Mouse (Mus musculus): ENCODE measurements around the gene Dusp3. TPM values are rescaled to one million over a fixed set of nuclear protein-coding genes. Genes with fewer than 3 reads are reported as not detected.
"Not testable (repeated sequence)": the region's sequence is repeated elsewhere in the genome, so short reads cannot be mapped to it uniquely, and the experiment has no call there.

Dusp3 gene
- polyA plus RNA-seq, 2 experiments from 2014 or later = 1.6 to 1.7 TPM

DNA sequence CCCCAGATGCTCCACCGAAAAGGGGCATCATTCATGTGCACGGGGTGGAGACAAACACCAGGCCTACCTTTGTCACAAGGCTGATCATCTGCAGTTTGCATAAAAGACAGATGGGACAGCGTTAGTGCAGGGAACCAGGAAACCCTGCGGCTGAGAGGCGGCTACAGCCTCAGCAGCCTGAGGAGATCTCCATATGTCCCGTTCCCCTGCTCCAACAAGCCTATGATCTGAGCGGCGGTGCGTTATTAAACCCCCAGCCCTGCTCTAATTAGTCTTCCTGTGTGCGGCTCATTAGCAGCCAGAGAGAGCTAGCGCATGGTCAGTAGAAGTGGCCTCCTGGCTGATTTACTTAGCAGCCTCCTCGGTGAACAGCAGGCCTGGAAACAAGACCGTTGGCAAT is 23.3 kb upstream of the Dusp3 start:
- ATAC-seq = no peak

DNA sequence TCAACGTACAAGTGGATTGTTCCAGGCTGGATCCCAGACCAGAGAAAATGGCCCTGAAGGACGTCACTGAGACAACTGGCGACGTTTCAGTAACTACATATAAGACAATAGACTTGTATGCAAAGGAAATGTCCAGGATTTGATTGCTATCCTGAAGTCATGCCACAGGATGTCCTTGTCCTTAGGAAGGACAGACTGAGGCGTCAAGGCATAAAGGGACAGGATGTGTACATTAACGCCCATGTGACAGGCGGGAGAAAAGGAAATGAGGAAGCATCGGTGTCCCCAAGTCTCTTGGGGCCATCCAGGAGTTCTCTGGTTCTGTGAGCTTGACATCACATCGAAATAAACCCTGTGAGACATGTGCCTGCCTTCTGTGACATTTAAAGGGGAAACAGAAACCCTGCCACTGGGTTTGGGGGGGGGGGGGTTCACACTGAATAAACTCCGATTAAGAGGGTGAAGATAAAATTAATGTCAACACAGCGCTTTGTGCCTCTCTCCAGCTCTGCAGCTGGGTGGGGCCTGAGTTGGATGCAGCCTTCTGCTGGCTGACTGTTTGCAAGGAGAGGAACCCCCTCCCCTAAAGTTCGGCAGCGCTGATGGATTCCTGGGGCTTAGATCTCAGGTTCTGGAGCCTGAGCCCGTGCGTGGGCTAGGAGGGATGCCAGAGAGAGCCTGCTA is 22.3 kb upstream of the Dusp3 start:
- no peak for ATAC-seq

DNA sequence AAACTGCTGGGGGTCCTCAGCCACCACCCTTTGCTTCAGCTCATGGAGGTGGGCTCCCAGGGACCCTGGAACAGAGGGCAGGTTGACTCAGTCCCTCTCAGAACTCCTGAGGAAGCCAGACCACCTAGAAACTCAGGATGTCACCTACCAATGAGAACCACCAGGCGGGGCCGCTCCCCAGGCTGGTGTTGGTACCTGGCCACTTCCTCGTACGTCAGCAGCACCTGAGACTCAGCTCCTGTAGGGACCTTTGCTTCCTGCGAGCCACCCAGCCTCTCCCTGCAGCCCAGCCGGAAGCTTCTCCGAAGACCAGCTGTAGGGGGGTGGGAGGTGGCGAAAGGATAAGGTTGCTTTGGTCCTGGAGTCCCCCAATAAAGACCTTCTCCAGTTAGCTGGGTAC is 21.6 kb upstream of the Dusp3 start:
- ATAC-seq = no peak

DNA sequence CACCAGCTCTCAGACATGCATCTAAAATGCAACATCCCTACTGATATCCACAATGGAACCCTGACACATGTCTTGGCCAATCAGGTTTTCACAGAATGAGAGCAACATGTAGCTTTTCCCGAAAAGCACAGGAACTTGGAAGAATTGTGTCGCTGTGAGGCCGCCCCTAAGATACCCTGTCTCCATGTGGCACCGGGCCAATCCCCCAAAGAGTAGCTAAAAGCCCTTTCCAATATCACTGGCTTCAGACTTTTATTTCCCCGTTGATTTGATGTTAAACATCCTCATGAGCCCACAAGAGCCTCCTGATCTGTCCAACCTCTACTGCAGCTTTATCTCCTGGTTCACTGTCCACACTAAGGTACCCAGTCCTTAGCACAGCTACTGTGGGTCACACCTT is 19.9 kb upstream of the Dusp3 start:
- no peak for ATAC-seq

DNA sequence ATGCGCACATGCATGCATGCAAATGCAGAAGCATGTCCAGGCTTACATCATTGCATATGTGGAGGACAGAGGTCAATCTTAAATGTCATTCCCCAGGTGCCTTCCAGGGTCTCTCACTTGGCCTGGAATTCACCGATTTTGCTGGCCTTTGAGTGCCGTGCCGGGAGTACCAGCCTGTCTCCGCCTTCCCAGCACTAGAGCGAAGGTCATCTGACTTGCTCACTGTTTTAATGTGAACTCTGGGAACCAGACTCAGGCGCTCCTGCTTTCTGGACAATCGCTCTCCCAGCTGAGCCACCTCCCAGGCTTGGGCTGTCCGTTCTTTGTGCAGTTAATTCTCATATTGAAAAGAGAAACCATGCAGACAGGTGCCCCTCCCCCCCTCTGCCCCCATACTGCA is 19.5 kb upstream of the Dusp3 start:
- no peak for ATAC-seq

DNA sequence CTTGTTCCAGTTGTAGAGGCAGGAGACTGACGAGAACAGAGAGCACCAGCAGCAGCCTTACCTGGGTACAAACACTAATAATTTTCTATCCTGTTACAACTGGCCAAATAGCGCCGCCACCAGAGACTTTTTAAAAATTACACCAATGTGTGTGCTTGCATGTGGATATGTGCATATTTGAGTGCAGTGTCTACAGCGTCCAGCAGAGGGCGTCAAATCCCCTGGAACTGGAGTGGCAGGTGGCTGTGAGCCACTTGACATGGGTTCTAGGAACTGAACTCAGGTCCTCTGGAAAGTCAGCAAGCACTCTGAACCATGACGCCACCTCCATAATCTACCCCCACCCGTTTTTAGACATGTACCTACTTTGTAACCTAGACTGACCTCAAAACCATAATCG is 17.4 kb upstream of the Dusp3 start:
- ATAC-seq = no peak

DNA sequence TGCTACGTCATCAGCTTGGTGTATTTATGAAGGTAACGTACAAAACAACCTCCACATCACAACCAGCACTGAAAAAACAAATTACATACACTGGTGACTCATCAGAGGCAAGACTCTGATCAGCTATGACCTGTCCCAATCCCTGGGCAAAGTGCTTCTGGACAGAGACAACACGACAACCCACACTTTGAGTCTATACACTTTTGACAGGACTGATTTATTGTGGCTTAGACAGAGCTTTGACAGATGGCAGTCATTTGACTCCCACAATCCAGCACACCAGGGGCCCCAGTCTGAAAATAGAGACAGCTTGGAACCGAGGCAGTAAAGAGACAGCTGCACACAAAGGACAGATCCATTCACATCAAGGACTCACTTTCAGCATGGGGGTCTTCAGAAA is 12.7 kb upstream of the Dusp3 start:
- ATAC-seq = no peak

DNA sequence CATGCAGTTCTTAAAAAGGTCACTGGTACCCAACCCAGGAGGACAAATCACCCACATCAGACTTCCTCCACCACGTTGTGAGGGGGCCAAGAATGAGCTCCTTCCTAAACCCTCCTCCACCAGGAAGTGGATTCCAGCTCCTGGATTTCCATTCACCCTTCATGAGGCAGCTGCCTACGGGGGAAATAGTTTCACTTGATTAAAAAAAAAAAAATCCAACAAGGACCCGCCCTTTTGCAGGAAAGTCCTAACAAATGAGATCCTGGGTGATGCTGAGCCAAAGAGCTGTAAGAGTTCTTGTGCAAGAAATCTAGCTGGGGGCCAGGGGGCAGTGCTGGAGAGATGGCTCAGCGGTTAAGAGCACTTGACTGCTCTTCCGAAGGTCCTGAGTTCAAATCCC is 11.4 kb upstream of the Dusp3 start:
- no peak for ATAC-seq

DNA sequence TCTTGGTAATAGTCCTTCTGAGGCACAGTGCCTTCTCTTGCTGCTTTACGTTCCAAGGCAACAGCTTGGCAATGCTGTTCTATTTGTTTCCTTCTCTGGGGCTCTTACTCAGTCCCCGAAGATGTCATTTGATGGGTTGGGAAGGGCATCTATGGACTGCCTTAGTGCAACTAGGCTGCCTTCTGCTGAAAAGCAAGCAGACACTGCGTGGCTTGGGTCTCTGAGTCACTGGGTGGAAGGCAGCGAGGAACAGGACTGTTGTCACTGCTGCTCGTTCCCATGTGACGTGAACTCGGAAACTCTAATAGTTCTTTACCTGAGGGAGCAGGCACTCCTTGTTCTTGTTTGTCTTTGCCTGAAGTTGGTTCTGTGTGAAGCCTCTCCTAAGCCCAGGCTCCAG is 9.1 kb upstream of the Dusp3 start:
- ATAC-seq = no peak

DNA sequence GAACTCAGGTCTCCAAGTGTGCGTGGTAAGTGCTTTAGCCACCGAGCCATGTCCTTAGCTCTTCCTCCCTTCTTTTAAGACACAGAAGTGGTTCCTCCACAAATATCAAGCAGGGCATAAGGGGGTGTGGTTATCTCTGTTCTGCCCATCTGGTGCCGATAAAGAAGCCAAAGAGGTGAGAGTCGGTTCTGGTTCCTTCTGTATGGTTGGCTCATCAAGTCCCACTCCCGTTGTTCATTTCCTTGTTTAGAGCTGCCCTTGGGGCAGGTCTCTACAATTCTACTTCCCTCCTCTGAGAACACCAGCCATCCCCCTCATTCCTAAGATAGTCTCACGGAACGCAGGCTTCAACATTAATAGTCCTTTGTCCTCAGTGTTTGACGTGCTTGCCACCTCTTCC is 7.3 kb upstream of the Dusp3 start:
- no peak for ATAC-seq

DNA sequence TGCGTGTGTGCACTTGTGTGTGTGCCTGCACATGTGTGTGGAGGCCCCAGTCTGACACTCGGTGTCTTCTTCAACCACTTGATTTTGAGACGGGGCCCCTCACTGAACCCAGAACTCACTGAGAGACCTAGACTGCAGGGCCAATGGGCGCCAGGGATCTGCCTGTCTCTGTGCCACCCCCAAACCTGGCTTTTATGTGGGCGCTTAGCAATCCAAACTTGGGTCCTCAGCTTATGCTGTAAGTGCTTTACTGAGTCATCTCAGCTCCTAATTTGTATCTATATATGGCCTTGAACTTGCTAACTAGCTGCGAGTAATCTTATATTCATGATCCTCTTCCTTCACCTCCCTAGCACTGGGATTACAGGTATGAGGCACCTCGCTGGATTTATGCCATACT is 5.6 kb upstream of the Dusp3 start:
- no peak for ATAC-seq

DNA sequence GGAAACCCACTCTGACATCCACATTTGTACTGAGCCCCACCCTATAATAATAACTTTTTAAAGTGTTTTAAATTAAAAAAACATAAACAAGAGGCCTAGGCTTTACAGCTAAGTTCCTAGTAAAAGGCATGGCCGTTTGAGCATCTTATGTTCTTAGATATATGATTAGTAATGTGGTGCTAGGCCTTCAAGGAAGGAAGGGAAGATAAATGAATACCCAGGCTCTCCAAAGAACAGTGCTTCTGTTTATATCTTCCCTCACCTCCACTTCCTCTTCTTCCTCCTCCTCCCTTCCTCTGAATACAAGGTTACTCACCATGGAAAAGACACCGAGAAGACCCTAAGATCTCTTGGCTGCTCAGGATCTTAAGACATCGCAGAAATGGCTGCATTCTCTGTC is 5.0 kb upstream of the Dusp3 start:
- ATAC-seq = no peak

DNA sequence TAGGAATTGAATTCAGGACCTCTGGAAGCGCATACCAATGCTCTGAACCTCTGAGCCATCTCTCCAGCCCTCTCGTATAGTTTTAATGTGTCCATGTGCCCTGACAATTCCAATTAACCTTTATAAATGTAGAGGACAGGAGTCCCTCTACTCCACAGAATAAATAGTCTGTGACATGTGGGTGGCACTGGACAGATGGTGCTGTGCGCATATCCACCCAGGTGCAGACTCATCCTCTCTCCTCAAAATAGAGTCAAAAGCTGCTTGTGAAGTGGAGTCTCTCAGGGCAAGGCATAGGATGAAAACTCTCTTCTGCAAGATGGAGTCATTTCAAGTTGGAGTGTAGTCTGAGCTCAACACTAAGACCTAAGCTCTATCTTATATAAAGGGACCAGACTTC is 3.4 kb upstream of the Dusp3 start:
- ATAC-seq = no peak

DNA sequence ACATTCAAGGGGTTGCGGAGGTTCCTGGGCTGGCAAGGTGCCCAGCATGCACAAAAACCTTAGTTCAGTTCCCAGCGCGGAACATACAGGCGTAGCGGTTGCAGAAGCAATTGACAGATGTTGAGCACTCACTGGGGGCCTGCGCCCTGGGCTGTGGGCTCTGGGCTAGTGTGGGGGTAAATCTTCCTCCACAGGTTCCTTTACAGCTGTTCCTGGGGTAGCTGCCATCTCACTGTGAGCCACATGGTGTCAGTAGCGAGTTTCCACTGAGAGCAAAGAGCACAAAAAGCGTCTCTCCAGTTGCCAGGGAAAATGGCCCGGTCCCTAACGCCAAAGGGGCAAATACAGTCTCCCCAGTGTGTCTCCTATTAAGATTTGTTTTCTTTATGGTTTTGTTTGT is 823 bp downstream of the Dusp3 start:
- ATAC-seq = no peak

DNA sequence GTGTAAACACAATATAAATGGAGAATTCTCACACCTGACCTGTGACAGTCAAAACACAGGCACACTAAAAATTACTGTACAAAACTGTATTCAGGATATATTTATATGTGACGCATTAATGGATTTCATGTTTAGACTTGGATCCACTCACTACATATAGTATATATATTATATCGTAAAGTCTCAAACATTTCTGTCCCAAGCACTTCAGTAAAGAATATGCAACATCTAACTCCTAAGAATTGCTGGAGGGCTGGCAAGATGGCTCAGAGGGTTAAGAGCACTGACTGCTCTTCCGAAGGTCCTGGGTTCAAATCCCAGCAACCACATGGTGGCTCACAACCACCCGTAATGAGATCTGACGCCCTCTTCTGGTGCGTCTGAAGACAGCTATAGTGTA is 1.4 kb downstream of the Dusp3 start:
- ATAC-seq = not testable (repeated sequence)

DNA sequence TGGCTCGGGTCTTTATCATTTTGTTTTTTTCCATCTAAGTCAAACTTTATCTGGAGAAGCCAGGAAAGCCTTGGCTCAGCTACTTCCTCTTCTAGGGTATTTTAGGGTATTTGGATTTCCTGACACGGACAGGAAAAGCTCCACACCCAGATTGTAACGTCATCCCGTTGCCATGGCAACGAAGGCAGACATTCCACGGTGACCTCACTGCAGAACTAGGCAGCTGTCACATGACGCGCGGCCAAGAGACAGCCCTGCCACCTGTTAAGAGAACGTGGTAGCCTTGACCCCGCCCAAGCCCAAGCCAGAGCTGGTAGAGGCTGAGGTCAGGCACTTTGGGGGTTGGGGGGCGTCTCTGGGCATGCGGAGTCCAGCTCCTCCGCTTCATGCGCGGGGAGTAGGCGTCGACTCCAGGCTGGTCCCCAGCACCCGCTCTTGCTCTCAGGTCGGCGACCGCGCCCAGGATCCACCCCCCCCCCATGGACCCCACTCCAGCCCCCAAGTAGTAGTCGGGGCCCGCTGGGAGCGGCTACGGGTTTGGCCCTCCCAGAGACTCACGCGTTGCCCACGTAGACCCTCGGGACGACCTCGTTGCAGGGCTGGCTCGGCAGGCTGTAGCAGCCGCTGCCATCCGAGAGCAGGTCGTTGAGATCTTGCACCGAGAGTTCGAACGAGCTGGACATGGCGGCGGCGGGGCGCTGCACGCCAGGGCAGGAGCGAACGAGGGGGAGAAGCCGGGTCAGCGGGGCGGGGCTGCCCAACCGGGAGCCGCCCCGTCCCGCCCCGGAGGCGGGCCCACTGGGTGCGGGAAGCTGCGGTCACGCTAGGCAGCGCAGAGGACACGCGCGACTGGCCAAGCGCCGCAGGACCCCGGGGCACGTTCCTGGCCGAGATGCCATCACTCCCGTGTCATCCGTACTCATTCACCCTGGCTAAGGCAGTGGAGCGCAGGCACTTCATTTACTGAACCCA is 2.5 kb downstream of the Dusp3 start, which contains the start of gene Cfap97d1:
TSS of gene Cfap97d1 (plus strand) at position 226 of the 972 bp plus-strand sequence.
- no peak for ATAC-seq

DNA sequence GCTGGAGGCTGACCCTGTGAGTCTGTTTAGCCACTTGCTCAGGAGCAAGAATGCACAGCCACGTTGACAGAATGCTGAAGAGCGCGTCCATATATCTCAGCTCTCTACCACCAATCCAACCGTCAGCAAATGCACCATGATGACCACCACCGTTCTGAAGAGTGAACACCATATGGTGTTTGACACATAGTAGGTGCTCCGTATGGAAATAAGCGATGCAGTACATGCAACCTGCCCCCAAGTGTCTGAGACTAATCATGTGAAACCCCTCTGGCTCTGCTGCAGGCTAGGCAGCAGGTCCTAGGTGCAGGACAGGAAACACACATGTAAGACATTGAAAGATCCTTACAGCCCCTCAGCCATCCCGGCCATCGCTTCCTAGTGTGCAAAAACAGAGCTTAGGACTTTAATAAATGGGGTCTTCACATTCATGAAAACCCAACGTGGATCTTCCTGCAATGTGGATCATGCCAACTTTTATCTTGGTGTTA is 3.3 kb downstream of the Dusp3 start:
- ATAC-seq = no peak

DNA sequence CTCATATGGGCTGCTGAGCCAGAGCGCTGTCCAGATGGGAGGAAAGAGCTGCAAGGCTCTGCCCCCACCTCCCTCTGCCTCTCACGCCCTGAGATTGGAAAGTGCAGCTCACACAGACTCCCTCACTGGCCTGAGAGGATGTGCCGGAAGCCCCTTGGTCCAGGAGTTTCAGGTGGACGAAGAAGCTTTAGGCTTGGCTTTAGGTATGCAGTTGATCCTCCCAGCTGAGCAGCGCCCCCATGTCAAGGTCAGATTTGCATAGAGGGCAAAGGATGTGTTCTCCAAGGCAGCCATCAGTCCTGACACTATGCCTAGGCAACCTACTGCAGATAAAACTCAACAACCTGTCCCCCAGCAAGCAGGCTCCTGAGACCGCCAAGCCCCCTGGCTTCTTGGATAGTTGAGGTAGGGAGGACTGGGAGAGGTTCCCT is 3.8 kb downstream of the Dusp3 start:
- no peak for ATAC-seq

DNA sequence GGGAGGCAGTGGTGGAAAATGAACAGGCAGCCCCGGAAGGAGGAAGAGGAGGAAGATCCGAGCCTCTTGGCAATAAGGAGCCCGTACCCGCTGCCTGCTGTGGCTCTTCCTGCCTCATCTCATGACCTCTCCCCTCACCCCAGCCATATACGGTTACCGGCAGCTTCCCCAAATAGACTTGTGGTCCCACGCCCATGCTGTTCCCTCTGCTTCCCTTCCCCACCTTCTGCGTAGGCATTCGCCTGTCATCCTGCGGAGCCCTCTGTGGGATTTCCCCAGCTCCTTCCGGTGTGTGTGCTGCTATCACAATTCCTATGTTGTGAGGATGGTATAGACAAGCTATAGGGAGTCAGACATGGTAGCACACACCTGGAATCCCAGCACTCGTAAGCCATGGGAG is 5.0 kb downstream of the Dusp3 start:
- ATAC-seq = no peak

DNA sequence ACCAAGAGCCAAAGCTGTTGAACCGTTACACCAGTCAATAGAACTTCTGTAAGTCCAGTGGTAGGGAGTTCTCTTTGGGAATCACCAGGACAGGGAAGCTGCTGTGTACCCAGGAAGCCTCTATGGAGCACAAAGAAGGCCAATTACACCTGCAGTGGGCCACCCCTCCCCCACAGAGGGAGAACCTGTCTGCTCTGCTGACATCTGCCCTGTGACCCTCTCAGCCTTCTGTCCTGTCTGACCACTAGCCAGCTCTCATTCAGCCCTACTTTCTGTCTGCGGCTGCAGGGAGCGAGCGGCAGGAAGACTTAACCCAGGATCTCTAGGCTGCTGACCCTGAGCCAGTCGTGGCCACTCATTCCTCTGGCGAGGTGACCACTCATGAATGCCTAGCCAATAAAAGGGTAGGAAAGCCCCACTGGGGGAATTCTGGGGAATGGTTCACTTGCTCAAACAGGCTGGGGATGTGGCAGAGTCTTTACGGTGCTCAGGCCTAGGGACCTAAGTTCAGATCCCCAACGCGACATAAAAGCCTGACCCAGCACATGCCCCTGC is 6.1 kb downstream of the Dusp3 start:
- ATAC-seq = no peak

DNA sequence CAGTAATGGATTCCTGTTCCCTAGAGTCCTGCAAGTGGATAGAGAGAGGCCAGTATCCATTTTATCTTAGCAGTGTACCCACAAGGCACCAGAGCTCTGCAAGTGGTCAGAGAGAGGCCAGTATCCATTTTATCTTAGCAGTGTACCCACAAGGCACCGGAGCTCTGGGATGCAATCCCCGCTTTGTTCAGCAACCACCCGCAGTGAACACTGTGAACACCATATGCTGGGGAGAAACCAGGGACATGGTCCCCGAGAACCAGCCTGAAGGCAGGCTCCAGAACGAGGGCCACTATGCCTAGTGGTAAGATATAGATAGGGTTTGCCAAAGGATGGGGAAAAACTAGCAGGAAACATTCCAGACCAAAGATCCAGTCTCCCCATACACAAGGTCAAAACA is 7.7 kb downstream of the Dusp3 start:
- ATAC-seq = no peak

DNA sequence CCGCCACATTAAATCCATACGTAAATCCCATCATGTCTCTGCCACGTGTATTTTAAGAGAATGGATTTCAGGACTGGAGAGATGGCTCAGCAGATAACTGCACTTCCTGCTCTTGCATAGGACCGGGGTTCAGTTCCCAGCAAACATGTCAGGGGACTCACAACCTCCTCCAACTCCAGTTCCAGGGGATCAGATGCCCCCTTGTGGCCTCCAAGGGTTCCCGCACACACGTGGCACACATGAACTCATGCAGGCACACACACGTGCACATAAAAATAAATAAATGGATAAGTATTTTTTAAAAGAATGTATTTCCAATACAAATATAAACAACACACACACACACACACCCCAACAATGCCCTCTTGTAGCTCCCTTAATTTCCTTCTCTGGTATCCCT is 9.9 kb downstream of the Dusp3 start:
- no peak for ATAC-seq

DNA sequence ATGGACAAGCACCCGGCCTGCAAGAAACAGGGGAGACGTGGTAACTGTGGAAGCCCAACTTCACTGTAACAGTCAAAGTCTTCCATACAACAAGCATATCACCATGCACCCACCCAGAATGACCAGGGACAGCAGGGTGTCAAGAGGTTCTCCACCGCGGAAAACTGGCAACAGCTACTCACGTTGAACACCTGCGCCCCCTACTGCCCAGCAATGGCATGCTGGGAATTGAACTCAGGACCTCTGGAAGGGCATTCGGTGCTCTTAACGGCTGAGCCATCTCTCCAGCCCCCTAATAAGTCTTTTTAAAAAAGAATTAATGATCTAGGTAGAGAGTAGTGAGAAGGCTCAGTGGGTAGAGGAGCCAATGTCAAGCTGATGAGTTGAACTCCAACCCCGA is 11.9 kb downstream of the Dusp3 start:
- no peak for ATAC-seq

DNA sequence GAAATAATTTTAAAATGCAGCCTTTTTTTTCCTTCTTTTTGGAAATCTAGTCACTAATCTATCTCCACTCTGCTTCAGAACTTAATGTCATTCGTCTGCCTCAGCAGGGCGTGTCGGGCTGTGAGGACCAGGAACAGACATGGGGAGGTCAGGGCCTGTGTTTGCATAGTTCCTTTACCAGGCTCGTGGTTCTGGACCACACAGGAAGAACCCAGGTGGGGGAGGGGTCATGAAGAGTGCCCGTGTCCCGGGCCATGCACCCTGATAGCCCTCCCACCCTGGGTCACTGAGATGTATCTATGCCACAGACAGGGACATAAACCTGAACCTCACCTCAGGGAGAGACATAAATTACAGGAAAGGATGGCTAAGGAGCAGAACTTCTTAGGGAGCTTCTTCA is 12.6 kb downstream of the Dusp3 start:
- ATAC-seq = no peak

Measured in CD4-positive, CD25-positive, alpha-beta regulatory T cell, adult 4 months (primary cell).